Mouse (Mus musculus) G1E (cell line): ENCODE measurements at regions not wholly inside any gene's neighbourhood (a gene's known extent, or its start where the extent isn't known, plus 50 kb on each side); places are given as distances from the start of the nearest gene placed in this dataset.

Source experiments
- ATAC-seq: 2 replicates; pipeline ENCODE4 v1.8.0; 2016; ENCODE audit warnings: mild to moderate bottlenecking; ENCODE audit not compliant: insufficient number of reproducible peaks, poor library complexity, low FRiP score, severe bottlenecking; ENCODE audit errors: extremely low read depth
- DNase-seq: peaks from one replicate; pipeline ENCODE4 v3.0.0; 2012; ENCODE audit warnings: low spot score
- H3K27me3 ChIP-seq: 2 replicates; pipeline ENCODE4 v1.6.1; 2012; ENCODE audit warnings: mild to moderate bottlenecking, low read length, inconsistent platforms; ENCODE audit not compliant: insufficient read depth
- H3K36me3 ChIP-seq: replicated peaks from 2 replicates; pipeline ENCODE3; 2012; ENCODE audit warnings: mild to moderate bottlenecking, inconsistent platforms
- H3K4me1 ChIP-seq: 2 replicates; pipeline ENCODE4 v1.6.1; 2012; ENCODE audit warnings: low read depth, low read length, inconsistent platforms, mixed read lengths; ENCODE audit not compliant: insufficient read depth
- H3K4me3 ChIP-seq: 2 replicates; pipeline ENCODE4 v1.5.1; 2012; ENCODE audit warnings: low read depth, mild to moderate bottlenecking, inconsistent platforms, low read length, moderate library complexity, mixed read lengths
- H3K9me3 ChIP-seq: replicated peaks from 2 replicates; pipeline ENCODE4 v1.6.1; 2012; ENCODE audit warnings: inconsistent platforms
- CTCF ChIP-seq: IDR thresholded peaks from 2 replicates; pipeline ENCODE4 v1.5.1; 2012; ENCODE audit warnings: low read depth, low read length, inconsistent platforms, mixed read lengths
- GATA1 ChIP-seq: IDR thresholded peaks from 2 replicates; pipeline ENCODE4 v1.6.1; 2012; ENCODE audit warnings: borderline replicate concordance, low read length, inconsistent platforms, mixed read lengths
- GATA2 ChIP-seq: IDR thresholded peaks from 2 replicates; pipeline ENCODE4 v1.6.1; 2012; ENCODE audit warnings: low read depth, low read length, inconsistent platforms, borderline replicate concordance
- POLR2AphosphoS5 ChIP-seq: IDR thresholded peaks from 2 replicates; pipeline ENCODE4 v1.6.1; 2012; ENCODE audit warnings: low read depth, low read length, inconsistent platforms; ENCODE audit not compliant: insufficient replicate concordance
- TAL1 ChIP-seq: conservative IDR thresholded peaks from 2 replicates; pipeline ENCODE4 v1.6.1; 2012; ENCODE audit warnings: low read depth, low read length, inconsistent platforms, mixed read lengths

- no peak for ATAC-seq
- no peak for TF ChIP-seq POLR2AphosphoS5
- TF ChIP-seq GATA1 = no peak
- TF ChIP-seq CTCF = no peak
- TF ChIP-seq TAL1 = no peak
- no peak for TF ChIP-seq GATA2
These were observed 342.3 kb downstream of the Fam84a start for GRCm38 (mm10) chr12:13809291-13810154.

GRCm38 (mm10) chr12:13779752-13780151 is 372.1 kb downstream of the Fam84a start:
- Histone ChIP-seq H3K27me3 (no peaks in the 10 kb centered on the region), H3K4me1 (no peaks in the 10 kb centered on the region), H3K4me3 (no peak overlapping the region), H3K9me3 (no peaks in the 10 kb centered on the region), H3K36me3 (no peaks in the 10 kb centered on the region)
- ATAC-seq (no peak), DNase-seq (no peak)
- TF ChIP-seq TAL1 = no peak
- TF ChIP-seq GATA2 = no peak

More at GRCm38 (mm10) chr12:13809291-13810154, 342.3 kb downstream of the Fam84a start:
- H3K4me3 ChIP-seq = no peak overlapping the region
- no peak for DNase-seq
- H3K36me3 ChIP-seq = no peaks in the 10 kb centered on the region
- H3K4me1 ChIP-seq = no peaks in the 10 kb centered on the region
- no peaks in the 10 kb centered on the region for H3K27me3 ChIP-seq
- H3K9me3 ChIP-seq = no peaks in the 10 kb centered on the region

- no peaks in the 10 kb centered on the region for H3K4me1 ChIP-seq
- H3K36me3 ChIP-seq = no peaks in the 10 kb centered on the region
- TF ChIP-seq CTCF (no peak), GATA1 (no peak), POLR2AphosphoS5 (no peak), TAL1 (no peak), GATA2 (no peak)
- DNase-seq (no peak), ATAC-seq (no peak)
- H3K27me3 ChIP-seq = no peaks in the 10 kb centered on the region
- H3K9me3 ChIP-seq = no peaks in the 10 kb centered on the region
- no peak overlapping the region for H3K4me3 ChIP-seq
These were observed 375.2 kb downstream of the Fam84a start for GRCm38 (mm10) chr12:13776687-13777086.

- TF ChIP-seq GATA2 (no peak), GATA1 (no peak), TAL1 (no peak), CTCF (no peak), POLR2AphosphoS5 (no peak)
- H3K9me3 ChIP-seq = no peaks in the 10 kb centered on the region
- no peaks in the 10 kb centered on the region for H3K36me3 ChIP-seq
- H3K4me1 ChIP-seq = no peaks in the 10 kb centered on the region
- no peak overlapping the region for H3K4me3 ChIP-seq
- DNase-seq = no peak
- no peaks in the 10 kb centered on the region for H3K27me3 ChIP-seq
- no peak for ATAC-seq
These were observed 382.2 kb downstream of the Fam84a start for GRCm38 (mm10) chr12:13769696-13770095.

GRCm38 (mm10) chr12:13769156-13769555 is 382.7 kb downstream of the Fam84a start:
- Histone ChIP-seq H3K9me3 (no peaks in the 10 kb centered on the region), H3K4me1 (no peaks in the 10 kb centered on the region), H3K4me3 (no peak overlapping the region), H3K36me3 (no peaks in the 10 kb centered on the region), H3K27me3 (no peaks in the 10 kb centered on the region)
- no peak for ATAC-seq
- no peak for DNase-seq
- TF ChIP-seq POLR2AphosphoS5 = no peak
- no peak for TF ChIP-seq CTCF
- no peak for TF ChIP-seq GATA2
- no peak for TF ChIP-seq TAL1
- TF ChIP-seq GATA1 = no peak

GRCm38 (mm10) chr12:13766486-13766885 is 385.4 kb downstream of the Fam84a start:
- Histone ChIP-seq H3K4me3 (no peak overlapping the region), H3K4me1 (no peaks in the 10 kb centered on the region), H3K36me3 (no peaks in the 10 kb centered on the region), H3K9me3 (no peaks in the 10 kb centered on the region), H3K27me3 (no peaks in the 10 kb centered on the region)
- TF ChIP-seq TAL1 (no peak), GATA1 (no peak)
- DNase-seq (no peak), ATAC-seq (no peak)

GRCm38 (mm10) chr12:13753878-13754277 is 398.0 kb downstream of the Fam84a start:
- H3K9me3 ChIP-seq = no peaks in the 10 kb centered on the region
- DNase-seq = no peak
- H3K4me3 ChIP-seq = no peak overlapping the region
- H3K36me3 ChIP-seq = no peaks in the 10 kb centered on the region
- no peak for TF ChIP-seq CTCF
- TF ChIP-seq TAL1 = no peak
- no peak for TF ChIP-seq GATA2
- TF ChIP-seq GATA1 = no peak
- no peak for TF ChIP-seq POLR2AphosphoS5
- no peaks in the 10 kb centered on the region for H3K27me3 ChIP-seq
- no peaks in the 10 kb centered on the region for H3K4me1 ChIP-seq
- ATAC-seq = no peak
